Mouse (Mus musculus): Measurements from ENCODE around the gene Rbl2. TPM values are rescaled to one million over a fixed set of nuclear protein-coding genes. Genes with fewer than 3 reads are reported as not detected.
A peak's percentile ranks its signal among the peaks of the same experiment; 100 is the strongest.

Rbl2 gene
- polyA plus RNA-seq, 1 experiment from 2014 or later, result 24.7 TPM

GRCm38 (mm10) chr8:91118131-91118530 is 48.3 kb downstream of the Rbl2 start:
- peaks cover 98% of the 10 kb centered on the region for H3K36me3 ChIP-seq (replicated peaks; ENCODE audit: control insufficient read depth, insufficient read depth)
- no peaks in the 10 kb centered on the region for H3K4me1 ChIP-seq (replicated peaks; ENCODE audit: control insufficient read depth, insufficient read depth, low read length)
- H3K4me3 ChIP-seq (replicated peaks; ENCODE audit: low read length), result no peak overlapping the region
- no peak overlapping the region for H3K27ac ChIP-seq
- ATAC-seq (ENCODE audit: low FRiP score), result no peak
- WGBS, result 76% methylated on average over 3 of the region's 3 CpGs
- H3K4me2 ChIP-seq (replicated peaks), result no peak overlapping the region
- DNase-seq (ENCODE audit: low spot score), result no peak
- no peaks in the 10 kb centered on the region for H3K27me3 ChIP-seq (ENCODE audit: control insufficient read depth, insufficient read depth, low read length)
- H3K9ac ChIP-seq, result no peak overlapping the region
- H3K9me3 ChIP-seq (ENCODE audit: control insufficient read depth, low read length), result no peaks in the 10 kb centered on the region

GRCm38 (mm10) chr8:91124315-91124714 is 54.5 kb downstream of the Rbl2 start:
- Histone ChIP-seq H3K9me3 (ENCODE audit: control insufficient read depth, low read length) (no peaks in the 10 kb centered on the region), H3K27ac (no peak overlapping the region), H3K4me3 (replicated peaks; ENCODE audit: low read length) (no peak overlapping the region), H3K36me3 (replicated peaks; ENCODE audit: control insufficient read depth, insufficient read depth) (peaks cover 98% of the 10 kb centered on the region), H3K4me2 (replicated peaks) (no peak overlapping the region), H3K27me3 (ENCODE audit: control insufficient read depth, insufficient read depth, low read length) (no peaks in the 10 kb centered on the region), H3K4me1 (replicated peaks; ENCODE audit: control insufficient read depth, insufficient read depth, low read length) (no peaks in the 10 kb centered on the region), H3K9ac (no peak overlapping the region)
- DNase-seq (ENCODE audit: low spot score) (no peak), ATAC-seq (ENCODE audit: low FRiP score) (no peak)
- 94% methylated on average over 5 of the region's 5 CpGs for WGBS

GRCm38 (mm10) chr8:91126786-91127185 is 56.9 kb downstream of the Rbl2 start:
- Histone ChIP-seq H3K27ac (no peak overlapping the region), H3K9me3 (ENCODE audit: control insufficient read depth, low read length) (no peaks in the 10 kb centered on the region), H3K4me3 (replicated peaks; ENCODE audit: low read length) (no peak overlapping the region), H3K27me3 (ENCODE audit: control insufficient read depth, insufficient read depth, low read length) (no peaks in the 10 kb centered on the region), H3K9ac (no peak overlapping the region), H3K4me1 (replicated peaks; ENCODE audit: control insufficient read depth, insufficient read depth, low read length) (0 out of 2 replicates have a peak, but pooled peaks cover 3% of the 10 kb centered on the region), H3K4me2 (replicated peaks) (no peak overlapping the region), H3K36me3 (replicated peaks; ENCODE audit: control insufficient read depth, insufficient read depth) (peaks cover 87% of the 10 kb centered on the region)
- 92% methylated on average over 8 of the region's 8 CpGs for WGBS
- DNase-seq (ENCODE audit: low spot score), result no peak
- ATAC-seq (ENCODE audit: low FRiP score), result no peak

- DNase-seq (ENCODE audit: low spot score) (no peak), ATAC-seq (ENCODE audit: low FRiP score) (no peak)
- Histone ChIP-seq H3K36me3 (replicated peaks; ENCODE audit: control insufficient read depth, insufficient read depth) (peaks cover 30% of the 10 kb centered on the region), H3K9me3 (ENCODE audit: control insufficient read depth, low read length) (no peaks in the 10 kb centered on the region), H3K27me3 (ENCODE audit: control insufficient read depth, insufficient read depth, low read length) (no peaks in the 10 kb centered on the region), H3K4me3 (replicated peaks; ENCODE audit: low read length) (peak overlapping the region; percentile 69), H3K9ac (peak overlapping the region; percentile 84), H3K27ac (no peak overlapping the region), H3K4me1 (replicated peaks; ENCODE audit: control insufficient read depth, insufficient read depth, low read length) (peaks cover 17% of the 10 kb centered on the region), H3K4me2 (replicated peaks) (peak overlapping the region; percentile 88)
- 89% methylated on average over 4 of the region's 4 CpGs for WGBS
These were observed 62.9 kb downstream of the Rbl2 start for GRCm38 (mm10) chr8:91132731-91133130.

- Histone ChIP-seq H3K4me3 (replicated peaks; ENCODE audit: low read length) (peak overlapping the region; percentile 69), H3K27ac (peak overlapping the region; percentile 72), H3K27me3 (ENCODE audit: control insufficient read depth, insufficient read depth, low read length) (no peaks in the 10 kb centered on the region), H3K36me3 (replicated peaks; ENCODE audit: control insufficient read depth, insufficient read depth) (peaks cover 21% of the 10 kb centered on the region), H3K9ac (peak overlapping the region; percentile 84), H3K4me2 (replicated peaks) (peak overlapping the region; percentile 88), H3K9me3 (ENCODE audit: control insufficient read depth, low read length) (no peaks in the 10 kb centered on the region), H3K4me1 (replicated peaks; ENCODE audit: control insufficient read depth, insufficient read depth, low read length) (peaks cover 17% of the 10 kb centered on the region)
- peak; percentile 27 for DNase-seq (ENCODE audit: low spot score)
- WGBS, result under 1% methylated on average over 55 of the region's 58 CpGs
- ATAC-seq (ENCODE audit: low FRiP score), result no peak; the same call in 1 of the 2 replicates
These were observed 63.7 kb downstream of the Rbl2 start for GRCm38 (mm10) chr8:91133441-91134069.

GRCm38 (mm10) chr8:91134070-91134475 is 64.2 kb downstream of the Rbl2 start:
- peak overlapping the region; percentile 49 for H3K9ac ChIP-seq
- peak overlapping the region; percentile 72 for H3K27ac ChIP-seq
- peak overlapping the region; percentile 69 for H3K4me3 ChIP-seq (replicated peaks; ENCODE audit: low read length)
- H3K4me2 ChIP-seq (replicated peaks), result peak overlapping the region; percentile 47
- under 1% methylated on average over 24 of the region's 24 CpGs for WGBS
- H3K9me3 ChIP-seq (ENCODE audit: control insufficient read depth, low read length), result no peaks in the 10 kb centered on the region
- DNase-seq (ENCODE audit: low spot score) (peak; percentile 100), ATAC-seq (ENCODE audit: low FRiP score) (peak; percentile 99)
- peaks cover 17% of the 10 kb centered on the region for H3K4me1 ChIP-seq (replicated peaks; ENCODE audit: control insufficient read depth, insufficient read depth, low read length)
- H3K36me3 ChIP-seq (replicated peaks; ENCODE audit: control insufficient read depth, insufficient read depth), result peaks cover 16% of the 10 kb centered on the region; the same call in 1 of the 2 replicates
- H3K27me3 ChIP-seq (ENCODE audit: control insufficient read depth, insufficient read depth, low read length), result no peaks in the 10 kb centered on the region

- no peak for ATAC-seq (ENCODE audit: low FRiP score)
These were observed 64.8 kb downstream of the Rbl2 start for GRCm38 (mm10) chr8:91134659-91135058.

GRCm38 (mm10) chr8:91135308-91136181 is 65.7 kb downstream of the Rbl2 start:
- Histone ChIP-seq H3K27ac (no peak overlapping the region), H3K4me1 (replicated peaks; ENCODE audit: control insufficient read depth, insufficient read depth, low read length) (peaks cover 17% of the 10 kb centered on the region), H3K36me3 (replicated peaks; ENCODE audit: control insufficient read depth, insufficient read depth) (peaks cover 7% of the 10 kb centered on the region; the same call in 1 of the 2 replicates), H3K9ac (no peak overlapping the region), H3K4me3 (replicated peaks; ENCODE audit: low read length) (no peak overlapping the region), H3K9me3 (ENCODE audit: control insufficient read depth, low read length) (no peaks in the 10 kb centered on the region), H3K4me2 (replicated peaks) (no peak overlapping the region), H3K27me3 (ENCODE audit: control insufficient read depth, insufficient read depth, low read length) (no peaks in the 10 kb centered on the region)
- ATAC-seq (ENCODE audit: low FRiP score), result no peak
- 62% methylated on average over 14 of the region's 14 CpGs for WGBS
- no peak for DNase-seq (ENCODE audit: low spot score)

More at GRCm38 (mm10) chr8:91134659-91135058, 64.8 kb downstream of the Rbl2 start:
- Histone ChIP-seq H3K27me3 (ENCODE audit: control insufficient read depth, insufficient read depth, low read length) (no peaks in the 10 kb centered on the region), H3K4me1 (replicated peaks; ENCODE audit: control insufficient read depth, insufficient read depth, low read length) (peaks cover 17% of the 10 kb centered on the region), H3K36me3 (replicated peaks; ENCODE audit: control insufficient read depth, insufficient read depth) (peaks cover 10% of the 10 kb centered on the region; the same call in 1 of the 2 replicates), H3K9me3 (ENCODE audit: control insufficient read depth, low read length) (no peaks in the 10 kb centered on the region), H3K27ac (peak overlapping the region; percentile 72), H3K9ac (peak overlapping the region; percentile 49), H3K4me3 (replicated peaks; ENCODE audit: low read length) (peak overlapping the region; percentile 69; the same call in 1 of the 2 replicates), H3K4me2 (replicated peaks) (peak overlapping the region; percentile 47)
- DNase-seq (ENCODE audit: low spot score), result no peak
- WGBS, result 48% methylated on average over 12 of the region's 12 CpGs

- DNase-seq (ENCODE audit: low spot score) (no peak), ATAC-seq (ENCODE audit: low FRiP score) (no peak)
- H3K27ac ChIP-seq, result no peak overlapping the region
These were observed 71.0 kb downstream of the Rbl2 start for GRCm38 (mm10) chr8:91140828-91141227.

More at GRCm38 (mm10) chr8:91140828-91141227, 71.0 kb downstream of the Rbl2 start:
- Histone ChIP-seq H3K4me1 (replicated peaks; ENCODE audit: control insufficient read depth, insufficient read depth, low read length) (no peaks in the 10 kb centered on the region), H3K4me3 (replicated peaks; ENCODE audit: low read length) (no peak overlapping the region), H3K9ac (no peak overlapping the region), H3K9me3 (ENCODE audit: control insufficient read depth, low read length) (no peaks in the 10 kb centered on the region), H3K36me3 (replicated peaks; ENCODE audit: control insufficient read depth, insufficient read depth) (no peaks in the 10 kb centered on the region), H3K27me3 (ENCODE audit: control insufficient read depth, insufficient read depth, low read length) (no peaks in the 10 kb centered on the region), H3K4me2 (replicated peaks) (no peak overlapping the region)
- WGBS, result 90% methylated on average over 4 of the region's 4 CpGs
